Mouse (Mus musculus) kidney, adult 8-10 months (tissue): ENCODE results near the gene Tmem53.

Source experiments
- DNase-seq, 2 experiments: peaks; one replicate each; pipeline ENCODE4 v3.0.0; 2022

The Tmem53 gene

GRCm38 (mm10) chr4:117317701-117318190 lies 66.0 kb downstream of the Tmem53 start:
- no peak for DNase-seq
